Mouse (Mus musculus) kidney, adult 9 months (tissue): ENCODE measurements around the gene Stx4a.
"Not testable (repeated sequence)": the region's sequence is repeated elsewhere in the genome, so short reads cannot be mapped to it uniquely, and the experiment has no call there.

Experiments
- DNase-seq: peaks from one replicate; pipeline ENCODE4 v3.0.0; 2022

Gene Stx4a

GRCm38 (mm10) chr7:127815116-127815665 lies 8.9 kb upstream of the Stx4a start:
- DNase-seq, result no peak

GRCm38 (mm10) chr7:127815954-127816821 lies 7.9 kb upstream of the Stx4a start:
- DNase-seq, result peak; percentile 33

GRCm38 (mm10) chr7:127817053-127817452 lies 7.0 kb upstream of the Stx4a start:
- DNase-seq, result no peak

GRCm38 (mm10) chr7:127817776-127818175 lies 6.3 kb upstream of the Stx4a start:
- no peak for DNase-seq

- no peak for DNase-seq
These were observed 3.1 kb upstream of the Stx4a start for GRCm38 (mm10) chr7:127820836-127821509.

- DNase-seq, result no peak
These were observed 1.6 kb upstream of the Stx4a start for GRCm38 (mm10) chr7:127822494-127822893.

- no peak for DNase-seq
These were observed 590 bp upstream of the Stx4a start for GRCm38 (mm10) chr7:127823236-127824171.

- DNase-seq, result no peak
These were observed 11.5 kb downstream of the Stx4a start for GRCm38 (mm10) chr7:127835550-127835949.

GRCm38 (mm10) chr7:127837473-127837872 lies 13.4 kb downstream of the Stx4a start:
- no peak for DNase-seq

GRCm38 (mm10) chr7:127837878-127838277 lies 13.8 kb downstream of the Stx4a start:
- DNase-seq, result not testable (repeated sequence)

- DNase-seq, result not testable (repeated sequence)
These were observed 15.9 kb downstream of the Stx4a start for GRCm38 (mm10) chr7:127840031-127840430.

- no peak for DNase-seq
These were observed 16.8 kb downstream of the Stx4a start for GRCm38 (mm10) chr7:127840886-127841285.

- DNase-seq, result peak; percentile 94
These were observed 17.4 kb downstream of the Stx4a start for GRCm38 (mm10) chr7:127841340-127842000.

- DNase-seq, result peak; percentile 92
These were observed 18.1 kb downstream of the Stx4a start for GRCm38 (mm10) chr7:127842001-127842718.

GRCm38 (mm10) chr7:127849973-127850875 lies 26.1 kb downstream of the Stx4a start:
- no peak for DNase-seq

- no peak for DNase-seq
These were observed 26.8 kb downstream of the Stx4a start for GRCm38 (mm10) chr7:127850906-127851305.

- DNase-seq, result no peak
These were observed 34.2 kb downstream of the Stx4a start for GRCm38 (mm10) chr7:127858258-127858657.

- DNase-seq, result no peak
These were observed 42.3 kb downstream of the Stx4a start for GRCm38 (mm10) chr7:127866434-127866833.

- DNase-seq, result no peak
These were observed 43.5 kb downstream of the Stx4a start for GRCm38 (mm10) chr7:127867641-127868040.

- DNase-seq, result no peak
These were observed 45.2 kb downstream of the Stx4a start for GRCm38 (mm10) chr7:127869149-127869810.
